Mouse (Mus musculus) forebrain, embryonic 15.5 days (tissue): ENCODE data around the gene Gm20747. TPM values are rescaled to one million over a fixed set of nuclear protein-coding genes. Genes with fewer than 3 reads are reported as not detected.
"Not testable (repeated sequence)": the region's sequence is repeated elsewhere in the genome, so short reads cannot be mapped to it uniquely, and the experiment has no call there.

Experiments used
- ATAC-seq: fragments of 200-750 bp; cut with Nextera tagmentation; replicated peaks from 2 replicates; pipeline ENCODE4 v1.8.0; 2017; ENCODE audit warnings: mild to moderate bottlenecking, moderate TSS enrichment, moderate library complexity
- H3K27ac ChIP-seq: fragments of 300-500 bp; sonication (generic); replicated peaks from 2 replicates; pipeline ENCODE4 v1.5.1; 2015; ENCODE audit warnings: mild to moderate bottlenecking, inconsistent platforms
- H3K27me3 ChIP-seq: fragments of 300-500 bp; sonication (generic); 2 replicates; pipeline ENCODE4 v1.6.1; 2015; ENCODE audit warnings: inconsistent platforms
- H3K36me3 ChIP-seq: fragments of 300-500 bp; sonication (generic); 2 replicates; pipeline ENCODE4 v1.6.1; 2015; ENCODE audit warnings: mild to moderate bottlenecking, inconsistent platforms
- H3K4me1 ChIP-seq: fragments of 300-500 bp; sonication (generic); 2 replicates; pipeline ENCODE4 v1.6.1; 2015; ENCODE audit warnings: inconsistent platforms
- H3K4me2 ChIP-seq: fragments of 300-500 bp; sonication (generic); replicated peaks from 2 replicates; pipeline ENCODE4 v1.6.1; 2015; ENCODE audit warnings: mild to moderate bottlenecking, inconsistent platforms
- H3K4me3 ChIP-seq: fragments of 300-500 bp; sonication (generic); 2 replicates; pipeline ENCODE4 v1.5.1; 2015; ENCODE audit warnings: mild to moderate bottlenecking, inconsistent platforms
- H3K9ac ChIP-seq: fragments of 300-500 bp; sonication (generic); replicated peaks from 2 replicates; pipeline ENCODE4 v1.6.1; 2015; ENCODE audit warnings: mild to moderate bottlenecking, inconsistent platforms
- H3K9me3 ChIP-seq: fragments of 300-500 bp; sonication (generic); 2 replicates; pipeline ENCODE4 v1.6.1; 2016; ENCODE audit warnings: inconsistent platforms
- WGBS: fragments of 180-500 bp; shearing (Covaris S2); methylation state at CpG from one replicate; pipeline ENCODE4 v1.1.7; 2015; ENCODE audit warnings: mixed read lengths; 5-methylcytosine and 5-hydroxymethylcytosine counted together
- polyA plus RNA-seq: library from polyadenylated mRNA; unstranded; fragments of >200 nt; fragmentation: Nextera tagmentation; extraction: Ambion mirVana; gene quantifications from 2 replicates; pipeline ENCODE4 v1.2.1, GENCODE M21; 2015

The Gm20747 gene
- not detected in 2 replicates for polyA plus RNA-seq

DNA sequence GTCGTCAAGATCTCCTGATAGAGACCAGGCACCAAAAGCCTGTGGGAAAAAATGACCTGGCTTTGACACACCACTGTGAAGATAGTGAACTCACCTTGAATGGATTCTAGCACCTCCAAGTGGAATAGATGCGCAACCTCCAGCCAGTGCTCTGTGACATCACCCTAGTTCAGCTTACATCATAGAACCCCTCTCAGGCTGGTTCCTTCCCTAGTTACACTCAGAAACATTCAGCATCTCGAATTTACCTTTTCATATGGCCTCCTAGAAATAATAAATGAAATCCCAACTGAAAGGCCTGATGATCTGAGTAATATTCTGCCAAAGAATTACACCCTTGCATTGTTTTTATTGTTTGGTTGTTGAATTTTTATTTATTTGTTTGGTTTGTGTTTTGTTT lies at the start of gene Gm20747:
TSS of gene Gm20747 (minus strand) at position 101 of the 400 bp plus-strand sequence.
- not testable (repeated sequence) for H3K4me3 ChIP-seq, ATAC-seq, H3K9ac ChIP-seq, H3K4me1 ChIP-seq, H3K27me3 ChIP-seq, H3K27ac ChIP-seq, H3K9me3 ChIP-seq, H3K36me3 ChIP-seq, H3K4me2 ChIP-seq
- no CpG with 5 or more reads among the region's 3 CpGs for WGBS
